Mouse (Mus musculus) layer of hippocampus, adult 2 months (tissue): ENCODE measurements around the gene Pxn. TPM values are rescaled to one million over a fixed set of nuclear protein-coding genes. Genes with fewer than 3 reads are reported as not detected.

Source experiments
- DNase-seq, 2 experiments: peaks; one replicate each; pipeline ENCODE4 v3.0.0; 2022; ENCODE audit warnings: low spot score in 2 of 2
- H3K27ac ChIP-seq: fragments of 200-600 bp; 2 replicates; pipeline ENCODE4 v1.8.1; 2022
- H3K4me3 ChIP-seq: fragments of 200-600 bp; 2 replicates; pipeline ENCODE4 v1.8.1; 2022; ENCODE audit warnings: mild to moderate bottlenecking
- CTCF ChIP-seq: fragments of 200-600 bp; conservative IDR thresholded peaks from 2 replicates; pipeline ENCODE4 v1.8.1; 2022; ENCODE audit warnings: antibody characterized with exemption, mild to moderate bottlenecking, moderate library complexity
- total RNA-seq, 2 experiments: library from RNA; stranded (reverse); gene quantifications; 2 replicates each; pipeline ENCODE4 v1.2.3; 2021

Gene Pxn
- total RNA-seq, 2 experiments from 2014 or later: 40.8 to 47.3 TPM

GRCm38 (mm10) chr5:115528128-115528527 lies 21.7 kb downstream of the Pxn start:
- no peak for TF ChIP-seq CTCF
- Histone ChIP-seq H3K4me3 (no peak overlapping the region), H3K27ac (no peak overlapping the region)
- DNase-seq: no peak

GRCm38 (mm10) chr5:115529364-115529741 lies 22.9 kb downstream of the Pxn start:
- Histone ChIP-seq H3K27ac (peak overlapping the region; percentile 87), H3K4me3 (no peak overlapping the region)
- TF ChIP-seq CTCF: no peak
- no peak for DNase-seq

- no peak for TF ChIP-seq CTCF
- Histone ChIP-seq H3K4me3 (no peak overlapping the region), H3K27ac (peak overlapping the region; percentile 87)
- no peak for DNase-seq
Measured at GRCm38 (mm10) chr5:115529742-115530446, 23.4 kb downstream of the Pxn start.

GRCm38 (mm10) chr5:115530447-115530809 lies 24.0 kb downstream of the Pxn start:
- peak overlapping the region; percentile 87; the same call in 1 of the 2 replicates for H3K27ac ChIP-seq
- no peak overlapping the region for H3K4me3 ChIP-seq
- TF ChIP-seq CTCF: no peak
- no peak for DNase-seq

- DNase-seq: peak; percentile 55 to 71
- TF ChIP-seq CTCF: no peak
- H3K27ac ChIP-seq: peak overlapping the region; percentile 87
- H3K4me3 ChIP-seq: peak overlapping the region; percentile 22; the same call in 1 of the 2 replicates
Measured at GRCm38 (mm10) chr5:115531671-115532270, 25.3 kb downstream of the Pxn start.

- TF ChIP-seq CTCF: no peak
- no peak overlapping the region for H3K4me3 ChIP-seq
- H3K27ac ChIP-seq: peak overlapping the region; percentile 19; the same call in 1 of the 2 replicates
- DNase-seq: no peak
Measured at GRCm38 (mm10) chr5:115534290-115534731, 27.8 kb downstream of the Pxn start.

GRCm38 (mm10) chr5:115534856-115535255 lies 28.4 kb downstream of the Pxn start:
- no peak for TF ChIP-seq CTCF
- Histone ChIP-seq H3K4me3 (no peak overlapping the region), H3K27ac (peak overlapping the region; percentile 28; the same call in 1 of the 2 replicates)
- DNase-seq: no peak

- no peak for TF ChIP-seq CTCF
- H3K4me3 ChIP-seq: no peak overlapping the region
- peak overlapping the region; percentile 28; the same call in 1 of the 2 replicates for H3K27ac ChIP-seq
- no peak for DNase-seq
Measured at GRCm38 (mm10) chr5:115535635-115536034, 29.2 kb downstream of the Pxn start.

GRCm38 (mm10) chr5:115538017-115538692 lies 31.7 kb downstream of the Pxn start:
- no peak overlapping the region for H3K4me3 ChIP-seq
- no peak for TF ChIP-seq CTCF
- DNase-seq: no peak
- peak overlapping the region; percentile 33; the same call in 1 of the 2 replicates for H3K27ac ChIP-seq

GRCm38 (mm10) chr5:115538693-115539043 lies 32.2 kb downstream of the Pxn start:
- peak overlapping the region; percentile 33; the same call in 1 of the 2 replicates for H3K27ac ChIP-seq
- DNase-seq: peak; percentile 89 to 96
- peak; percentile 89 for TF ChIP-seq CTCF
- no peak overlapping the region for H3K4me3 ChIP-seq

GRCm38 (mm10) chr5:115542635-115543384 lies 36.3 kb downstream of the Pxn start:
- Histone ChIP-seq H3K27ac (peak overlapping the region; percentile 78), H3K4me3 (no peak overlapping the region)
- no peak for TF ChIP-seq CTCF
- DNase-seq: no peak

GRCm38 (mm10) chr5:115543509-115544253 lies 37.2 kb downstream of the Pxn start:
- TF ChIP-seq CTCF: no peak
- DNase-seq: peak; percentile 64 to 76
- Histone ChIP-seq H3K27ac (peak overlapping the region; percentile 78), H3K4me3 (peak overlapping the region; percentile 22; the same call in 1 of the 2 replicates)
